Mouse (Mus musculus) left cerebral cortex, postnatal 25 days (tissue): ENCODE results near the gene Mrtfb. TPM values are rescaled to one million over a fixed set of nuclear protein-coding genes. Genes with fewer than 3 reads are reported as not detected.
A peak's percentile ranks its signal among the peaks of the same experiment; 100 is the strongest.

ENCODE experiments used
- DNase-seq, 2 experiments: peaks; one replicate each; pipeline ENCODE4 v3.0.0; 2022; ENCODE audit warnings: low spot score in 2 of 2, mixed read lengths in 1 of 2
- intact Hi-C: fragments of 180-260 bp; cut with DNase I; formaldehyde crosslinking; loops from one replicate; pipeline ENCODE4 v1.15.1; 2025
- total RNA-seq, 2 experiments: library from RNA; stranded (reverse); gene quantifications; 2 replicates each; pipeline ENCODE4 v1.2.3; 2021

Gene Mrtfb
- total RNA-seq, 2 experiments from 2014 or later = 182 to 185 TPM

DNA sequence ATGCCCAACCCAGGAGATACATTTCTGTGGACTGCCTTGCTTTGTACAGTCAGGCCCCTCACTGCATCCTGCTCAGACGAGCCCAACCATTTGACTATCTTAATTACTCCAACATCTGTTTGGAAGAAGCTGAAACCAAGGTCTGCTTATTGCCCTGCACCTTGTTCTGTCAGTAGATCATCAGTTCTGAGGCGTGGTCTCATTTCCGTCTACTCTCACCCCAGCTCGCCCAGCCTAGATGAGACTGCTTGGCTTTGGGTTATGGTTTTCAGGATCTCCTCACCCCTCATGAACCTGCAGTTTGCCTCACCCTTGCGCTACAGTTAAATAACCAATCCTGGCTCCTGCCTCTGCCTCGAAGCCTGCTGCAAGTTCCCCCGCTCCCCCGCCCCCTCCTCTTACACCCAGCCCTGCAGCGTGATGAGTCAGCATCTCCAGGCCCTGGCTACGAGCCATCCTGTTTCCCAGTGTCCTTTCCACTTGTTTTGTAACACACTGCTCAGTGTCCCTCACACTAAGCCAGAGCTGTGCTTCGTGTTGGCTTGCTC, 115.5 kb downstream of the Mrtfb start:
- DNase-seq = peak; percentile 77 to 93
- intact Hi-C loops = no loop called here

DNA sequence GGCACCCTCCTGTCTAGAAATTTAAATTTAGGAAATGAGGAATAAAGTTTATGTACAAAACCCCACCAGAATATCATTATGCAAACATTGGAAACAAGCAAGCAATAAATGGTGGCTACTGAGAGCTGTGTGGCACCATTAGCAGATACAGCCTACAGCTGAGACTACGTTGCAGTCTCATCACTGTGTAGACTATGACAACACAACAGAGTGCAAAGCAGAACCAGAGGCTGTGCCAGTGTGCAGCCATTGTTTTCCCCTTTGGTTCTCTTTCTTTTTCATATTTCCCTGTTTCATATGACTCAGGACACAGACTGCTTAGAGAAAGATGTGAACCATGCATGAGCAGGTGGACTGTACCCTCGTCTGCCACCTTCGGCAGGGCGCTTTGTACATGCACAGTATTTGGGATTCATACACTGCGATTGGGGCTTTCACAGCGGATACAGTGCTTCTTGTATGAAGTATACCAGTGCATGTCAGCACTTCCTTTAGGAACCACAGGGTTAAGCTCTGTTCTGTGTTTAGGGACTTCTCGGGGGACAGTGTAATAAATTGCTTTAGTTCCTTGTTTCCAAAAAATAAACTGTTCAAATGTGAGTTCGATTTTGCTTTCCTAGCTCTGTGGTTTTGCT, 116.7 kb downstream of the Mrtfb start:
- DNase-seq = no peak
- intact Hi-C loops = no loop called here

DNA sequence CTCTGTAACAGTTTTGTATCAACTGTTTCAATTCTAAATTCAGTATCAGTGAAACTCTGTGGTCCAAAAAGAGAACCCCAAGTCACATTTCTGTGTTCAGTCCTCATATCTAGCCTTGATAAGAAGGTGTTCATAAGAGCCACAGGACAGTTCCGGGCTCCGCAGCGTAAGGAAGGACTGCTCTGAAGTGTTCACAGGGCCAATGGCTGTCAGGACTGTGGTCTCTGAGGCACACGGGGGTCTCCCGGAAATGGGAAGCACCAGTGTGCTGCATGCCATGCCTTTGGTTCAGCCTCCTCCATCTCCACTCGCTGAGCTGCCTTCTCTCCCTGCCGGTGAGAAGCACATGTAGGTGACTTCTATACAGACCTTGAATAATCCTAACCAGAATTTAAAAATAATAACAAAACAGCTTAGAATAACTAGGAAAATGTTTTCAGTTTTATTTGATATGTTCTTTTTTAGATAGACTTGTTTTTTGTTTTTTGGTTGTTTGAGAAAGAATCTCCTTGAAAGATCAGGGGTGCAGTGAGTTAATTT, 120.7 kb downstream of the Mrtfb start:
- no peak for DNase-seq

DNA sequence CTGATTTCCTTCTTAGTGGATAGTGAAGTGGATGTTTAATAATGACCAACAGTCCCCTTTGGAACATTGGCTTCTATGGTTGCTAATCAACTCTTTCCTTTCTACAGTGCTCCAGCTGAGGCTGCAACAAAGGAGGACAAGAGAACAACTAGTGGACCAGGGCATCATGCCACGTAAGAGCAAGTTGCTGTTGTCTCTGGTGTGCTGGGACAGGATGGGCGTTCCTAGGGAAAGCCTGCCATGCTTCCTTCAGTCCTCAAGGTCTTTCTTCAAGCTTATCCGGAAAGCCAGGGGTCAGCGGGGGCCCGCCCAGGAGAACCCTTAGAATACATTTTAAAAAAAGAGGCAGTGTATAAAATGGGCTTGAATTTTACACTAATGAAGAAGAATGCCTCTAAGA, 121.9 kb downstream of the Mrtfb start:
- DNase-seq = no peak
- intact Hi-C loops = no loop called here

More for the DNA sequence above, 120.7 kb downstream of the Mrtfb start:
- intact Hi-C loops = no loop called here

DNA sequence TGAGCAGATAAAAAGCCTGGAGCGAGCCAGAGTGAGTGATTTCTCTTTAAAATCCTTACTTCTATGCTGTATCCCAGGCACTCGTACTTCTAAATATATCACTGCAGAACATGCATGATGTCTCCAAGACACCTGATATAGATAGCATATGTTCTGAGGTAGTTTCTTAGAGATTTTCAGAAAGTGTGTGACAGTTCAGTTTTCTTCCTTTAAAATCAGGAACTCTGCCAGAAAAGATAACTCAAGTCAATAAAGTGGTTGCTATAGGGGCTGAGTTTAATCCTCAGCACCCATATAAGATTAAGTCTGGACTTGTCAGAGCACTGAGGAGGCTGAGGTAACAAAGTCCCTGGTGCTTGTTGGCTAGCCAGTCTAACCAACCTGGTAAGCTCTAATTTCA, 123.6 kb downstream of the Mrtfb start:
- intact Hi-C loops = no loop called here
- DNase-seq = no peak

DNA sequence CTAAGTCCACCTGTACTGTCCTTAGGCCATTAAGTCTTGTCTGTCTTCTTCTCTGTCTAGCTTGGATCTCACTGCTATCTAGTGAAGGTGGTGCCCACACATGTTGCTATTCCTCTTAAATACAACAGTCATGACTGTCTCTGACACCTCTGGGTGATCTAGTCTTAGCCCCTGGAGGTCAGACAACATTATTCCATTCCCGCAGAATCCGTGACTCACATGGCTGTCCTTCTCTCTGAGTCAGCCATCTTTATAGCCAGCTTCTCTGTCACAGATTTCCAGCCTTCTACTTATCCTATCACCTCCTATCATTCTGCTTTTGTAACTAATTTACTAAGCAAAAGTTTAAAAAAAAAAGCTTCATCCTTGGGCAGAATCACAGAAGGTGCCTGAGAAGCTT, 125.5 kb downstream of the Mrtfb start:
- DNase-seq = no peak
- intact Hi-C loops = no loop called here

DNA sequence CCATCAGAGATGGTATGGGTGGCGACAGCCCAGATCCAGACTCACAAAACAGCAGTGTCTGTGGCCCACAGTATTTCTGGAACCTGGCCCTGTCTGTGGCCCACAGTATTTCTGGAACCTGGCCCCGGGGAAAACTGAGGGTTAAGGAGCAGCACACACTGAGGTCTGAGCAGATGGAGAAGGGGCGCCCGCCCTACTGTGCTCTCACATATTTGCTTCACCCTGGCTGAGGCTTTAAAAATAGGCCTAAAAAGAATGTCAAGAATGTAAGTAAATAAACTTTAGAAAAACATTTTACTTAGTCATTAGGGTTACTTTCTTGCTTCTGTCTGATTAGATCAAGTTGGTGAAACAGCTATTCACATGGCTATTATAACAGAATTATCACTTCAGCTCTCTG, 131.0 kb downstream of the Mrtfb start:
- intact Hi-C loops = no loop called here
- no peak for DNase-seq

DNA sequence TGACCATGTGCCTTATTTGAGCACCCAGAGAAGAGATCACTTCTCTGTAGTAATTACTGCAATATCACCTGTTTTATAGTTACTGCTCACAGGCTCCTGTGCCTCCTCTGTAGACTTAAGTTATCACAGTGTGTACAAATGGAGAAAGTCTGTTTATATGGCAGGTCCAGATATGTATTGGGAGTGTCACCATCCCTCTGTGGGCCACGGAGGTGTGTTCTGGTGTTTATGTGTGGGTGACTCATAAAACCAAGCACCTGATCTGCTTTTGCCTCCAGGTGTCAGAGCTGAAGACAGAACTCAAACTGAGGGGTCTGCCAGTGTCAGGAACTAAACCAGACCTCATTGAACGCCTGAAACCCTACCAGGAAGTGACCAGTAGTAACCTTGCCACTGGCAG, 144.1 kb downstream of the Mrtfb start:
- no peak for DNase-seq
- intact Hi-C loops = no loop called here

DNA sequence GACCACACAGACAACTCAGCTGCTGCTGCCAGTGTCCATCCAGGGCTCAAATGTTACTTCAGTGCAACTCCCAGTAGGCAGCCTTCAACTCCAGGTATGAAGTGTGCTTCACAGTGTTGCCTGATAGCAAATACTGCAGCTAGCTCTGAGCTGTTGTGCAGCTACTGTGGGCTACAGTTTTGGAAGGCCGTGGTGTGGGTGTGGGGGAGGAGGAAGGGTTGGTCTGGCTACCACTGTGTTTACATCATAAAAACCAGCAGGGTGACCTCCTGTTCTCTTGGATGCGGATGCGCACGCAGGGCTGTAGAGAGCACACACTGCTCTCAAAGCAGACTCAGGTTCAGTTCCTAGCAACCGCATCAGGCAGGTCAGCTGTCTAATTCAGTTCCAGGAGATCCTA, 145.3 kb downstream of the Mrtfb start:
- no peak for DNase-seq
- intact Hi-C loops = no loop called here

DNA sequence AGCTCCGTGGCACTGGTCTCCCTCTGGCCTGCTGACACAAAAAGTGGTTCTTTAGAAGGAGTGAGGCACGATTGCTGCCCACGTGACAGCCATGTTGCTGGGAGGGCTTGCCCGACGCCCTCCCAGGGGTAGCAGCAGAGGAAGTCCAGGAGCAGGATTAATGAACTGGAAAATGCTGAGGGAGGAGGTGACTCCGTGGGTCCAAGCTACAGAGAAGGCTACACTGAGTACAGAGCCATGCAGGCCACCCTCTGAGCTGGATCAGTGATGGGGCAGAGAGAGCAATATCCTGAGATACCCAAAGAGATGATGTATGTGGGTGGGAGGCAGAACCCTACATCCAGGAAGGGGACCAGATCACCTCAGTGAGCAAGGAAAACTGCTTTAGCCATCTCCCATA, 148.4 kb downstream of the Mrtfb start:
- no peak for DNase-seq
- intact Hi-C loops = no loop called here

DNA sequence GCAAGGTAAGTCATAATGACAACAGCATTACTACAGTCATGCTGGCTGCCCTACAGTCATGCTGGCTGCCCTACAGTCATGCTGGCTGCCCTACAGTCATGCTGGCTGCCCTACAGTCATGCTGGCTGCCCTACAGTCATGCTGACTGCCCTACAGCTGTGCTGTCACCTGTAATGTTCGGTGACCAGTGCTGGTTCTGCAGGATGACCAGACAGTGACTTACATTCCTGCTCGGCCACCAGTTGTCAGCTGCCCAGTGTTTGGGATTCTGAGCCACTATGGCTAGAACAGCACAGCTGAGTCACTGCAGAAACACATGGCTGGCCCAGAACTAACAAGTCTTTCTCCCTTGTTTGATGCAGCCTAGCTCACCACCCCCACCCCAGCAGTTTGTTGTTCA, 149.1 kb downstream of the Mrtfb start:
- intact Hi-C loops = no loop called here
- no peak for DNase-seq

DNA sequence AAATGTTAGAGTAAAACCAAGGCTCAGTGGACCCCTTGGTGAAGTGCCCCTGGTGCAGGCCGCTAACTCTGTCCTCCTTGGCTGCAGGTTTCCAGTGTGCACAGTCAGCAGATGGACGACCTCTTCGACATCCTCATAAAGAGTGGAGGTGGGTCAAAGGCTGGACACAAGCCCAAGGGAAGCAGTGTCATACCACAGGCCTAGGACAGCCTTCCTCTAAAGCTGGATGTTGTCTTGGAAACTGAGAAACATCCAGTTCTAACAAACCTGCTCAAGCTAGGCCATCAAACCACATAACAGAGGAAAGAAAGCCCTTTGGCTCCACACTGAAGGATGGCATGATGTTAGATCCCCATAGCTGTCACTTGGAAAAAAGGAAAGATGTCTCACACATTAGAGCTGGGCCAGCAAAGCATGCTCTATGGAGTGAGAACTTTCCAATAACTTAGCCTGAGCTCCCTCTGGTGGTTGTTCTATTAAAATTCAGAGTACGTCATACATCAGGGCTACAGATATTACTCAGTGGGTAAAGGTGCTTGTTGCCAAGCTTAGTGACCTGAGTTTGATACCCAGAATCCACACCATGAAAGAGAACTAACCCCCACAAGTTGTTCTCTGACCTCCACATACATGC, 153.4 kb downstream of the Mrtfb start:
- DNase-seq = peak; percentile 49 to 72
- intact Hi-C loops = no loop called here

DNA sequence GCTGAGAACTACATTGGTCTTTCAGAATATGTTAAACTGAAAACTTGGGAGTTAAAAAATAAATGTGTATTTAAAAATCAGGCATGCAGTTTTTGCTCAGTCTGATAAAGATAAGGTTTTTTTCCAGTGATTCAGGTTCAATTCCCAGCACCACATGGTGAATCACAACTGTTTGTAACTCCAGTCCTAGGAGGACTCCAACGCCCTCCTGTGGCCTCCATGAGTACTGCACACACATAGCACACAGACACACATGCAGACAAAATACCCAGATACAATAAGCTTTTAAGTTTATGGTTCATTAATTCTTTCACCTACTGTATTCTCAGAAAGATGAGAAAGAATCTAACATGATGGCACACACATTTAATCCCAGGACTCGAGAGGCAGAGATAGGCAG, 154.5 kb downstream of the Mrtfb start:
- DNase-seq = no peak
- intact Hi-C loops = no loop called here

DNA sequence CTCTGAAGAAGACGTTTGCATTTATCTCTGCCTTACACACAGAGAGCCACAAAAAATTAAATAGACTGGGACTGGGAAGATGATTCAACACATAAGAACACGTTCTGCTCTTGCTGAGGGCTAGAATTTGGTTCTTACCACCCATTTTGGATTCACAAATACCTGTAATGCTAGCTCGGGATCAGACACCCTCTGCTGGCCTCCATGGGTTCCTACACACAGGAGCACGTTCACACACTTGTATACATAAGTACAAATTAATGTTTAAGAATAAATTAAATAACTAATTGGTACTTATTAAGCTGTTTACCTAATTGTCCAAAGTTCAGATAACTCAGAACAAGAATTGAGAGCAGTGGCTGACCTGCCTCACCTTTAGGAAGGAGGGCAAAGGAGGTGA, 155.2 kb downstream of the Mrtfb start:
- intact Hi-C loops = no loop called here
- no peak for DNase-seq

DNA sequence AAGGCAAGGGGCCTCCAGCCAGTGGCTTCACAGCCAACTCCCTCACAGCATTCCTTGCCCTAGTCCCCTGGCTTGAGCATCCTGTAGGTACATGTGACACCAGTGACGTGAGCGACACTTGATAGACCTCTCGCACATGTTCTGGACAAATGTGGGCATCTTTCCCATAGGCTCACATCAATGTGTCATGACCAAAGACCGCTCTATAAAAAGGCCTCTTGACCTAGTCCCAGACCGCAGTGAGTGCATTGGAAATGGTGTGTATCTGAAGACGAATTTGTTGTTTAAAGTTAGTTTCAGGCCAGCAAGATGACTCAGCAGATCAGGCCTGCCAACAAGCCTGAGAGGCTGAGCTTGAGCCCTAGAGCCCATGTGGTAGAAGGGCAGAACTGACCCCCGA, 158.3 kb downstream of the Mrtfb start:
- DNase-seq = no peak
- intact Hi-C loops = no loop called here

DNA sequence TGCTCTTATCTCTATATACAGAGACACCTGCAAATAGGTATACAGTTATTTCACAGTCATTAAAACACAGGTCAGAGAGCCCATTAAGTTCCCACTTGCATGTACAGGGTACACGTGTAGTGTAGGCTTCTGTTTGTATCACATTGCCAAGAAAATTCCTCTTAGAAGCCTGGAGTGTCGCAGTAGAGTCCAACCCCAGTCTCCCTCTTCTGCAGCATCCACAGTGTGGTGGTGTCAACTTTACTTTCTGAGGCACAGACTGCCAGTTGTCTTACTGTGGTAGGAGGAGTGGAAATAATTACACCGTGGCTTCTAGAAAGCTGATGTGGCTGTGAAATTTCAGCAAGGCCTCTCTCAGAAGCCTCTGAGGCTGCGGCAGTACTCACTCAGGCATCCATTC, 158.7 kb downstream of the Mrtfb start:
- intact Hi-C loops = no loop called here

DNA sequence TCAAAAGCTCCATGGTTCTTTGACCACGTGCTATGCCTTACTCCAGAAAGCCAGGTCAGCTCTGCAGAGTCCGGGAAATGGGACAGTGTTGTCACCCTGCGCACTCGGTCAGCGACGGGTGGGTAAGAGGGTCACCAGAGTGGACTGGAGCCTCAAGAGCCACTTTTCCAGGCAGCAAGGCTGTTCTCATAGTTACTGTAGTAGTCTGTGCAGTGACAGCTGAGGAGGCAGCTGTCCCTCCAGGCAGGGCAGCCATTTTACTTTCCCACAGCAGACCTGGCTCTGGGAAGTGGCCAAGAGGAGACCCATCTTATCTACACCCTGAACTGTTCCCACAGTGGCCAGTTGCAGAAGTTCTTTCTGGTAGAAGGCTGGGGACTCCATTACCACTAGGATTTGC, 159.2 kb downstream of the Mrtfb start:
- no peak for DNase-seq
- intact Hi-C loops = no loop called here

More for the DNA sequence above, 158.7 kb downstream of the Mrtfb start:
- DNase-seq = no peak

DNA sequence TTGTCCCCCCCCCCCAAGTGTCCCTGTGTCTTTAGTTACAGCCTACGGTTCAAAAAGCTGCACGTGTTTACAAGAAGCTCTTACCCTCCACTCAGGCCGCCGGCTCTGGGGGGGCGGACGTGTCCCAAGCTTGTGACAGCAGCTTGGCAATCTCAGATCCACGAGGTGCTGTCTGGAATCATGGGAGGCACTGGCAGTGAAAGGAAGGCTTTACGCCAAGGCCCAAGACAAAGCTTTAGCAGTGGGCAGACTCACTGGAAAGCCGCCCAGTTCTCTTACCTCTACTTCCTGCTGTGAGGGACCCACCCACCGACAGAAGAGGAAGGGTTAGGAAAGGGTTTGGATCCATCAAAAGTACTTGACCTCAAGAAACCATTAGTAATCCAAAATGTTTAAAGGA, 160.2 kb downstream of the Mrtfb start:
- DNase-seq = peak in 1 of 2 experiments; percentile 70
- intact Hi-C loops = no loop called here

DNA sequence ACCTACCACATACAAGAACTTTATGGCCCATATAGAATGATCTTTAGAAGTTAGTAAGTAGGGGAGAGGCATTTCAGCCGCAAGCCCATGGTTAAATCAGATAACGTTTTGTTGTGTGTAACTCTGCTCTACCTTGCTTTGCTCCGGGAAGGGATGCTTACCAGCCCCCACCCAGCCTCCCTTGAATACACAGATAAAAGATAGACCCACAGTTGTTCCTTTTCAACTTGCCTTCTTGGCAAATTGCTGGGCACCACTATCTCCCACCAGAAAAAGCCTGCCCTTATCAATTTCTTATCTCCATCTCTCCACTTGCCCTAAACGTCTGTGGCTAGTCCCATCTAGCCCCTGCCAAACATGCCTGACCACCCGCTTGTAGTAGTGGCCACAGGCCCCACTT, 161.6 kb downstream of the Mrtfb start:
- intact Hi-C loops = no loop called here
- no peak for DNase-seq

DNA sequence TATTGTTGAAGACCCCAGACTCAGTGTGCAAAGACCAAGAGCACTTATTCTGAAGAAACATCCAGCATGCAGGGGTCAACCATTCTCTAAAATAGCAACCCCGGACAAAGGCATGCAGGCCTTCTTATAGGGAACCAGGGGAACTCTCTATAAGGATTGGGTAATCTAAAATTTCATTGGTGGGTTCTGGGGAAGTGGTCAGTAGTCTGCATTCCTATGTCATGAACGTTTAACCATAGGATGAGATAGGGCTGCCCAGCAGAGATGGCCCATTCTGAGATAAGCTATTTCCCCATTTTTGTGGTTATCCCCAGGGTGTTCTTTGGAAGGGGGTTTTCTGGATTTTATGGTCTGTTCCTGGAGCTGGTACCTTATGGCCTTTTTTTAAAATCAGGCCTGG, 163.5 kb downstream of the Mrtfb start:
- DNase-seq = no peak
- intact Hi-C loops = no loop called here

DNA sequence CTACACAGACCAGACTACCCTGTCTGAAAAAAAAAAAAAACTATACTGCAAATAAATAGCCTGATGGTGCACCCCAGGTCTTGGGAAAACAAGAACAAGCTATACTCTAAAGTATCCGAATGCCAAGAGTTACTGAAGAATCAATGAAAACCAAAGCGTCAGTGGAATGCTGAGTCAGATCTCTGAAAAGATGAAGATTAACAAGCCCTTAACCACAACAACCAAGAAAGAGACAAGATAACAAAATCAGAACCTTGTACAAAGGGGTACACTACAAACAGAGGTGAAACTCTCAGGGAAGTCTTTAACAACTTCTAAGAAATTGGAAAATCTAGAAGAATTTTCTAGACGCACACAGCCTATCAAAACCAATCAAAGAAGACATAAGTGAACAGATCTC, 166.2 kb downstream of the Mrtfb start:
- intact Hi-C loops = no loop called here
- no peak for DNase-seq
